ENCODE assay signal across 7 mouse cellular contexts in genomic region chr5:148398766-148399659, GRCm38 (mm10). TPM values are rescaled to one million over a fixed set of nuclear protein-coding genes. Genes with fewer than 3 reads are reported as not detected.
DNase-seq lines count a peak whose midpoint lies in the region; ATAC-seq and TF ChIP-seq lines count a peak whose summit lies in the region.

No protein-coding gene starts in this region.

- H3K9me3 ChIP-seq in MEL (replicated peaks; ENCODE audit: insufficient read depth, low read length): no peaks in the 10 kb centered on the region
- H3K9me3 ChIP-seq in forebrain, embryonic 11.5 days (ENCODE audit: control insufficient read depth, low read length): no peaks in the 10 kb centered on the region
- H3K9me3 ChIP-seq in hindbrain, embryonic 11.5 days (ENCODE audit: control insufficient read depth, low read length): no peaks in the 10 kb centered on the region

- DNase-seq in MEL (ENCODE audit: low read depth, low spot score): peak; percentile 83
- peak; percentile 77 for DNase-seq in forebrain, embryonic 11.5 days (ENCODE audit: low spot score)
- peak; percentile 67 for DNase-seq in hindbrain, embryonic 11.5 days (ENCODE audit: low spot score)
- peak; percentile 26 to 38 for DNase-seq in left cerebral cortex, adult 8-10 months (ENCODE audit: low spot score in 2 of 2)
- DNase-seq in spleen, adult 12 weeks (ENCODE audit: low spot score): peak; percentile 71

- peak overlapping the region; percentile 83 for H3K27ac ChIP-seq in MEL (ENCODE audit: control insufficient read depth, low read depth, low read length)
- H3K27ac ChIP-seq in bone marrow macrophage, adult 2 months (ENCODE audit: insufficient read depth, low read depth, low read length): peak overlapping the region; percentile 24
- H3K27ac ChIP-seq in forebrain, embryonic 11.5 days (ENCODE audit: low read depth, low read length): no peak overlapping the region
- H3K27ac ChIP-seq in hindbrain, embryonic 11.5 days (ENCODE audit: low read depth, low read length): no peak overlapping the region

- peaks cover 11 to 25% of the 10 kb centered on the region in 2 experiments for H3K36me3 ChIP-seq in MEL (ENCODE audit: control insufficient read depth in 1 of 2, insufficient read depth in 2 of 2, low read length in 2 of 2)
- no peaks in the 10 kb centered on the region; the same call in 1 of the 2 replicates for H3K36me3 ChIP-seq in forebrain, embryonic 11.5 days (ENCODE audit: control insufficient read depth, insufficient read depth, low read length)
- no peaks in the 10 kb centered on the region for H3K36me3 ChIP-seq in hindbrain, embryonic 11.5 days (ENCODE audit: control insufficient read depth, insufficient read depth, low read length)

- no peak; a peak in 2 of 4 replicates for TF ChIP-seq EP300 in MEL (IDR thresholded peaks at IDR 0.05; ENCODE audit: low read depth in 1 of 2, low read length in 2 of 2)

- TF ChIP-seq RAD21 in MEL (IDR thresholded peaks at IDR 0.05; ENCODE audit: low read depth, low read length): no peak

- peaks cover 54% of the 10 kb centered on the region for H3K79me2 ChIP-seq in MEL (ENCODE audit: control insufficient read depth, insufficient read depth, low read length, poor library complexity)

- TF ChIP-seq POLR2A in MEL (IDR thresholded peaks at IDR 0.05; ENCODE audit: control insufficient read depth in 1 of 2, insufficient read depth in 1 of 2, low read depth in 1 of 2, low read length in 2 of 2, poor library complexity in 1 of 2): no peak
- no peak for TF ChIP-seq POLR2A in bone marrow macrophage, adult 2 months (IDR thresholded peaks at IDR 0.05; ENCODE audit: borderline replicate concordance, low read depth, low read length)

- peaks cover 8 to 15% of the 10 kb centered on the region in 2 experiments; a peak in 3 of 4 replicates for H3K4me1 ChIP-seq in MEL (ENCODE audit: control insufficient read depth in 1 of 2, insufficient read depth in 2 of 2, low read length in 2 of 2)
- peaks cover 10% of the 10 kb centered on the region for H3K4me1 ChIP-seq in bone marrow macrophage, adult 2 months (ENCODE audit: control insufficient read depth, insufficient read depth, low read length)
- H3K4me1 ChIP-seq in forebrain, embryonic 11.5 days (replicated peaks; ENCODE audit: control insufficient read depth, insufficient read depth, low read length): no peaks in the 10 kb centered on the region; the same call in 1 of the 2 replicates
- no peaks in the 10 kb centered on the region for H3K4me1 ChIP-seq in hindbrain, embryonic 11.5 days (replicated peaks; ENCODE audit: control insufficient read depth, insufficient read depth, low read length)

- H3K4me3 ChIP-seq in MEL (ENCODE audit: control insufficient read depth in 1 of 2, insufficient read depth in 1 of 2, low read depth in 2 of 2, low read length in 2 of 2): peak overlapping the region; percentile 72 to 99
- H3K4me3 ChIP-seq in bone marrow macrophage, adult 2 months (ENCODE audit: insufficient read depth, low read length): peak overlapping the region; percentile 99
- peak overlapping the region; percentile 77 for H3K4me3 ChIP-seq in forebrain, embryonic 11.5 days (ENCODE audit: low read depth, low read length)
- H3K4me3 ChIP-seq in hindbrain, embryonic 11.5 days (ENCODE audit: low read depth, low read length): peak overlapping the region; percentile 79

- H3K27me3 ChIP-seq in MEL (ENCODE audit: control insufficient read depth in 1 of 2, insufficient read depth in 2 of 2, low read length in 2 of 2): no peaks in the 10 kb centered on the region
- no peaks in the 10 kb centered on the region; the same call in 1 of the 2 replicates for H3K27me3 ChIP-seq in forebrain, embryonic 11.5 days (ENCODE audit: control insufficient read depth, insufficient read depth, low read length)
- H3K27me3 ChIP-seq in hindbrain, embryonic 11.5 days (ENCODE audit: control insufficient read depth, insufficient read depth, low read length): no peaks in the 10 kb centered on the region

- peak overlapping the region; percentile 97 for H3K4me2 ChIP-seq in forebrain, embryonic 11.5 days (ENCODE audit: low read depth, low read length, severe bottlenecking)
- H3K4me2 ChIP-seq in hindbrain, embryonic 11.5 days (replicated peaks; ENCODE audit: low read depth, low read length): peak overlapping the region; percentile 99

- H3K9ac ChIP-seq in MEL (ENCODE audit: control insufficient read depth, low read depth, low read length, poor library complexity, severe bottlenecking): peak overlapping the region; percentile 87
- H3K9ac ChIP-seq in forebrain, embryonic 11.5 days (ENCODE audit: low read length): peak overlapping the region; percentile 81
- peak overlapping the region; percentile 76 for H3K9ac ChIP-seq in hindbrain, embryonic 11.5 days (ENCODE audit: low read depth, low read length)

- ATAC-seq in forebrain, embryonic 11.5 days (replicated peaks; ENCODE audit: low FRiP score): peak; percentile 77
- peak; percentile 77 for ATAC-seq in hindbrain, embryonic 11.5 days (ENCODE audit: low FRiP score)
- ATAC-seq in megakaryocyte progenitor cell, adult 5-6 weeks (replicated peaks; ENCODE audit: poor library complexity): peak; percentile 64

- 4% methylated on average over 56 of the region's 58 CpGs for WGBS in forebrain, embryonic 11.5 days
- 5% methylated on average over 58 of the region's 58 CpGs for WGBS in hindbrain, embryonic 11.5 days

- TF ChIP-seq CTCF in MEL (IDR thresholded peaks at IDR 0.05 in 2 of 3, conservative IDR thresholded peaks at IDR 0.05 in 1 of 3; ENCODE audit: control insufficient read depth in 1 of 3, insufficient read depth in 1 of 3, low read depth in 2 of 3, low read length in 3 of 3, poor library complexity in 1 of 3, severe bottlenecking in 1 of 3): no peak
- TF ChIP-seq CTCF in bone marrow macrophage, adult 2 months (IDR thresholded peaks at IDR 0.05; ENCODE audit: low read depth, low read length): no peak

TF ChIP-seq in MEL, 35 proteins besides CTCF, POLR2A, EP300 and RAD21:
- TF ChIP-seq BHLHE40 (IDR thresholded peaks at IDR 0.05; ENCODE audit: borderline replicate concordance, low read depth, low read length): peak; percentile 95
- peak; percentile 95 for TF ChIP-seq MAX (IDR thresholded peaks at IDR 0.05; ENCODE audit: low read length)
- no peak for TF ChIP-seq TBP (IDR thresholded peaks at IDR 0.05; ENCODE audit: low read depth, low read length)
- 0 out of 2 replicates have a peak, but pooled peaks have one; percentile 5 for TF ChIP-seq TCF12 (IDR thresholded peaks at IDR 0.05; ENCODE audit: low read depth, low read length)
- TF ChIP-seq CHD1 (IDR thresholded peaks at IDR 0.05; ENCODE audit: low read depth, low read length): peak; percentile 82
- TF ChIP-seq NELFE (IDR thresholded peaks at IDR 0.05; ENCODE audit: low read depth, low read length): no peak
- peak; percentile 22; the same call in 1 of the 2 replicates for TF ChIP-seq TAL1 (IDR thresholded peaks at IDR 0.05; ENCODE audit: low read length)
- peak; percentile 99 for TF ChIP-seq MXI1 (IDR thresholded peaks at IDR 0.05; ENCODE audit: low read depth, low read length)
- TF ChIP-seq MAFK (IDR thresholded peaks at IDR 0.05; ENCODE audit: borderline replicate concordance, low read depth, low read length): 0 out of 2 replicates have a peak, but pooled peaks have one; percentile 22
- peak; percentile 54 for TF ChIP-seq KAT2A (conservative IDR thresholded peaks at IDR 0.05; ENCODE audit: low read depth, low read length)
- peak; percentile 66; the same call in 1 of the 2 replicates for TF ChIP-seq E2F4 (IDR thresholded peaks at IDR 0.05; ENCODE audit: borderline replicate concordance, low read depth, low read length)
- TF ChIP-seq SIN3A (IDR thresholded peaks at IDR 0.05; ENCODE audit: low read length): peak; percentile 97
- TF ChIP-seq NRF1 (IDR thresholded peaks at IDR 0.05; ENCODE audit: insufficient read depth, low read depth, low read length, poor library complexity, severe bottlenecking): peak; percentile 32; the same call in 1 of the 2 replicates
- no peak for TF ChIP-seq CHD2 (IDR thresholded peaks at IDR 0.05; ENCODE audit: low read length)
- TF ChIP-seq GABPA (IDR thresholded peaks at IDR 0.05; ENCODE audit: low read depth, low read length): no peak
- peak; percentile 73; the same call in 1 of the 2 replicates for TF ChIP-seq USF1 (IDR thresholded peaks at IDR 0.05; ENCODE audit: low read depth, low read length)
- TF ChIP-seq SMC3 (IDR thresholded peaks at IDR 0.05; ENCODE audit: low read depth, low read length): 0 out of 2 replicates have a peak, but pooled peaks have one; percentile 16
- TF ChIP-seq ELF1 (IDR thresholded peaks at IDR 0.05; ENCODE audit: low read depth, low read length): peak; percentile 41; the same call in 1 of the 2 replicates
- TF ChIP-seq MAZ (IDR thresholded peaks at IDR 0.05; ENCODE audit: low read depth, low read length): 0 out of 2 replicates have a peak, but pooled peaks have one; percentile 40
- peak; percentile 98 for TF ChIP-seq MYC (IDR thresholded peaks at IDR 0.05; ENCODE audit: low read depth, low read length)
- TF ChIP-seq HCFC1 (IDR thresholded peaks at IDR 0.05; ENCODE audit: low read depth, low read length): peak; percentile 85

RNA-seq across cellular contexts. Expression of gene Slc7a1, which starts 0.7 kb away (rescaled TPM):
- 64.1 and 90.2 TPM in 2 replicates for total RNA-seq in MEL (2012; rRNA removed)
- 100 to 1,000 TPM in 1 of 2 experiments, 10 to 100 TPM in 1; 80.9 to 133 TPM for polyA plus RNA-seq in MEL (2012; ENCODE audit: insufficient read depth in 1 of 2, insufficient read length in 2 of 2, low read depth in 1 of 2, low replicate concordance in 2 of 2, missing spikeins in 1 of 2)
- 3.7 and 3.9 TPM in 2 replicates for polyA plus RNA-seq in bone marrow macrophage, adult 2 months (2012; ENCODE audit: insufficient read depth, insufficient read length, missing spikeins)
- 28.1 and 32.9 TPM in 2 replicates for polyA plus RNA-seq in forebrain, embryonic 11.5 days (2014; fragmentation: Nextera tagmentation; extraction: Ambion mirVana)
- 16.9 and 20.9 TPM in 2 replicates for polyA plus RNA-seq in hindbrain, embryonic 11.5 days (2014; fragmentation: Nextera tagmentation; extraction: Ambion mirVana)
- total RNA-seq in left cerebral cortex, adult 8-10 months (2022): 10 to 100 TPM; 23.7 to 27.8 (median 27.4) TPM
- 36.0 and 37.7 TPM in 2 replicates for total RNA-seq in megakaryocyte progenitor cell, adult 5-6 weeks (2015)
- total RNA-seq in megakaryocyte progenitor cell, adult 5-6 weeks (2017): 14.9 and 15.3 TPM in 2 replicates

Comparison
In these comparisons a context has a peak if more than half of its experiments do, and no peak if none do; other contexts are left out.
1. DNase-seq: peak in every context shown above with its lines; median percentile 83 in MEL; 77 in forebrain, embryonic 11.5 days; 71 in spleen, adult 12 weeks; 67 in hindbrain, embryonic 11.5 days; 32 in left cerebral cortex, adult 8-10 months.
2. H3K27ac ChIP-seq: peak in MEL (single experiment) and bone marrow macrophage, adult 2 months (single experiment); none in forebrain, embryonic 11.5 days (single experiment) and hindbrain, embryonic 11.5 days (single experiment).
3. Peak in every context shown above with its lines, with median percentiles within 50 percentile points of each other: H3K4me3 ChIP-seq, H3K9ac ChIP-seq and ATAC-seq.